Mouse (Mus musculus) frontal cortex, postnatal 14 days (tissue): Measurements from ENCODE around the gene Triml2.

Experiments used
- DNase-seq, 2 experiments: peaks; one replicate each; pipeline ENCODE4 v3.0.0; 2022; ENCODE audit warnings: low spot score in 2 of 2

Gene Triml2

DNA sequence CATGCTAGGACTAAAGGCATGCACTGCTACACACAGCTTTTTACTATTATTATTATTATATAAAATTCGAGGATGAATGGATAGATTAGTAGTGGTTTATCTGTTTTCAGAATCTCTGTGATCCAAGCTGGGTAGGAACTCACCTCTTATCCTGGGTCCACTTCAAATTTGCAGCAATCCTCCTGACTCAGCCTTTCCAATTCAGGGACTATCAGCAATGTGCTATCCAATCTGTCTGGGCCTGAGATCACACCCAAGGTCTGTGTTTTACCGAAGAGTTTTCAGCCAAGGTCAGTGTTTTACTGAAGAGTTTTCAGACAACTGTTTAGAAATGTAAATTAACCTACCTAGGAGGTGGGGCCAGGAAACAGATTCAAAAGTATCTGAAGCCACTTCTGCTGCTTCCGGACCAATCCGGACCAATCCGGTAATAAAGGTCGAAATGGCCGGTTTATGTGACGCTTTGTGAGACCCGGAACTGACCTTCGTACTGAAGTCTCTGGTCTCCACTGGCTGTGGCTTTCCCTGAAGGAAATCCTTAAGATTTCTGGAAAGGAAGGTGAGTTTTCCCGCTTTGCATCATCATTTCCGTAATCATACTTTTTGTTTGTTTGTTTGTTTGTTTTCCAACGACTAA, at the start of gene Triml2:
Triml2 (plus strand) TSS at position 488 of the 637 bp plus-strand sequence.
- DNase-seq, result no peak

DNA sequence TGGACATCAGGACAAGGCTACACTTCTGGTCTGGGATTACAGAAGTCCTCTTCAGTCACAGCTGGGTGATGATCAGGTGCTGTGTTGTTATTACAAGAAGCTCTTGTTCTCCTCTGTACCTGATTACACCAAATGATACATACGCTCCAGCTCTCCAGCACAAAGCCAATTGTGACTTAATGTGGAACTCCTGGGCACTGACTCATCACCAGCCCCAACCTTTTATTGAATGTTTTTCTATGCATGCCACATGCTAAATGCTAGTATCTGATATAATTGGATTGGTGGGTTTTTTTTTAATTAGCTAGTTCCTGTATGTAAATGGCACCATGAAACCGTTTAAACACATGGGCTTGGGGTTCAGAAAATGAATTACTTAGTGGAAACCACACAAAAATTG, 39.0 kb upstream of the Triml2 start, which contains the start of gene Triml1:
Triml1 (minus strand) TSS at position 101 of the 400 bp plus-strand sequence.
- DNase-seq, result no peak

DNA sequence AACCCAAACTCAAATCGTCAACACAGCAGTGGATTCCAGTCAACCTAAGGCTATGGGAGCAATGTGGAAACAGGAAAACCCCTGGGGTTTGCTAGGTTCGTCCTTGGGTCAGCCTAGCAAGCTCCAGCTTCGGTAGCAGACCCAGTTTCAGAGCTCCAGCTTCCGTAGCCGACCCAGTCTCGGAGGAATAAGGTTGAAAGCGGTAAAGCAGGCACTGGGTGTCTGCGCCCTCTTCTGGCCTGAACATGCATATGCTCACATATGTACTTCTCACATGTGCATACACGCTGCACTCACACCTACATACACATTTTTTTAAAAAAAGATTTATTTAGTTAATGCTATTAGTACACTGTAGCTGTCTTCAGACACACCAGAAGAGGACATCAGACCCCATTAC, 31.0 kb upstream of the Triml2 start:
- no peak for DNase-seq

DNA sequence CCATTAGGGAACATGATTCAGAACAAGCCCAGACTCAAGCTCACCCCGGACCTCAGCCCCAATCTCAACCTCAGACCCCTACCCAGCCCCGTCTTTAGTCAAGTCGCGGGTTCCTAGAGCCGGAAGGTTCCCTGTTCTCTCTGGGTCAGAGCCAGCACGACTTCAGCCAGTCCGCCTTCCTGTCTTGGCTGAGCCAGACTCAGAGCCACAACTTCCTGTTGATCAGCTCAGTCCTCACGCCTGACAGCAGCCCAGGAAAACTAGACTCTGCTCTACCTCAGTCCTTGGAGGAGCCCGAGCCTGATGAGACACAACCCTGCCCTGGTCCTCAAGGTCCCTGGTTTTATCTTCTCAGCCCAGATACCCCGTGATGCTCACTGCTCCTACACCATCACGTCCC, 17.1 kb upstream of the Triml2 start:
- no peak for DNase-seq

DNA sequence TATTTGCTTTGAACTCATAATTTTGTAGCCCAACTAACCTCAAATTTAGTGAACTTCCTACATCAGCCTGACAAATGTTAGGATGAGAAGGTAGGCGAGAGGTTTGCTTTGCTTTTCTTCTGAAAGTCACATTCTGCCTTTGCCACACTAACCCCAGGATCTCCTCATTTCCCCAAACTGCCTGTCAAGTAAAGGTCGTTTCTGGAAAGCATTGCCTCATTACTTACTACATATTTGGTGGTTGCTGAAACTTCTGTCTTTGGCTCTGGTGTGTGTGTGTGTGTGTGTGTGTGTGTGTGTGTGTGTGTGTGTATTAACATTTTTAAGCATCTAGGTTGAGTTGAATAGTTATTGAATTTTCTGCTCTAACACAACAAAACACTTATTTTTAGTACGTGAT, 15.9 kb upstream of the Triml2 start:
- DNase-seq, result no peak

DNA sequence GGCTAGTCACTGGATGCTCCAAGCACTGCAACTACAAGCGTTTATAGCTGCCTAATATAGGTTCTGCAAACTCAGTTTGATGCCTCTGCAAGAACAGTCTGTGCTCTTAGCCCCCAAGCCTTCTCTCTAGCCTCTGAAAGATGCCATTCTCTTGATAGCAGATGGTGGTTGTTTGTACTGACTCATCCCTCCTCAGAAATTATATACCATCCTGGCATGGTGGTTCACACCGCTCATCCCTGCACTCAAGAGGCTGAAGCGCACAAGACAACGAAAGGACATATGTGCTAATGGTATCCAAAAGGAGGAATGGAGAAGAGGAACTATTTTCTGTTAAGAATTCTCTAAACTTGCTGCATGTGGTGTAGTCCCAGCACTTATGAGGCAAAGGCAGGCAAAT, 12.3 kb upstream of the Triml2 start:
- no peak for DNase-seq

DNA sequence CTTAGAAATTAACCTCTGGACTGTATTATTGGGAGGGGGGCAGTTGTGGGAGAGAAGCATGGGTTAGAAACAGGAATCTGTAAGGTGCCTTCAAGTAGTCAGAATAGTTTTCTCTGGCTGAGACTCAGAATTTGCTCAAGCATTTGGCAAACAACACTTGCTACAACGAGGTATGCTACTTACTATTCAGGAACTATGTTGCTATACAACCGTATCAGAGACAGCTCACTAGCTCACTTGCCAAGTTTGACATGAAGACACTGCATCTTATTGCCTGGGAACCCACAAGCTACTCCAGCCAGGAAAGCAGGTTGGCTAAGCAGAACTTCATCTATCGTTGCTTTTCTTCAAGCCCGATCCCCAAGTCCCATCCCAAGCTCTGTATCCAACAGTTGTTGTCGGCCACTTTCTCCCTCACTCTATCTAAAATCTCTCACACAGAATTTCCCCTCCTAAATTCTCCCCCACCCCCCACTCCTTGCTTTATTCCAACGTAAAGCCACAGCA, 11.0 kb upstream of the Triml2 start:
- DNase-seq, result no peak

DNA sequence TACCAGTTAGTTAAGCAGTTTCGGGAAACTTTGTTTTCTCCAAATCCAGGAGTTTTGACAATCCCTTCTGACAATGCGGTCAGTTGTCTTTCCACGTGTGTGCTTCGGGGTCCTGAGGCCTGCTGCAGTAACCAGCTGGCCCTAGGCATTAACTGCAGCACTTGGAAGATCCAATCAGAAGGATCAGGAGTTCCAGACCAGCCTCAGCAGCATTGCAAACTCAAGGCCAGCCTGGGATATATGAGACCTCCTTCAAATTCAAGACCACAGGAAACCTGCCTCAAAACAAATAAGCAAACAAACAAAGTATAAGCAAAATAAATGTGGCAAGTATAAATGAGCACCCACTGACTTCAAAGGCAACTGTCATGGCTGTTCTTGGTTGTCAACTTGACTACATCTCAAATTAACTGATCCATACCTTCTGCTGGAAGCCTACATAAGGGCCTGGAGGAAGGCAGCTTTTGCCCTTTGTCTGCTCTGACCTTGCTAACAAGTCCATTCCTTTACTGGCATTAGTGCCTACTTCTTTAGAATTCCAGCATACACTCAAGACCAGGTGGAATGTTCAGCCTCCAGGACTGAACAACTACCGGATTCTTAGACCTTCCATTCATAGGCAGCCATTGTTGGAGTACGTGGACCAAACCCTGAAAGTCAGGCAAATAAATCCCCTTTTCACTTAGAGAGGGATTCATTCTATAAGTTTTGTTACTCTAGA, 3.4 kb upstream of the Triml2 start:
- no peak for DNase-seq

DNA sequence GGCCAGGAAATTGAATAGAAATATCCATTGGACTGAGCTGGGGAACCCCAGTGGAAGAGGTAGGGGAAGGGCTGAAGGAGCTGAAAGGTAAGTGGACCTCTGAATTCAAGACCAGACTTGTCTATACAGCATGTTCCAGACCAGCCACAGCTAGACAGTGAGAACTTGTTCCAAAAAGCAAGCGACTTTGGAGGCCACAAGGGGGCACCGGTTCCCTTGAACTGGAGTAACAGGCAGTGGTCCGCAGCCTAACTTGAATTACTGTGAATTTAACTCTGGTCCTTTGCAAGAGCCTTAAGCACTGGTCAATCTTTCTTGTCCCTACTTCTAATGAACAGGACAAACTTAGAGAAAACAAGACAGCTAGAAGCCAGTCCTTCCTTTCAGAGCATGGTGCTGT, 2.1 kb upstream of the Triml2 start:
- DNase-seq, result no peak

DNA sequence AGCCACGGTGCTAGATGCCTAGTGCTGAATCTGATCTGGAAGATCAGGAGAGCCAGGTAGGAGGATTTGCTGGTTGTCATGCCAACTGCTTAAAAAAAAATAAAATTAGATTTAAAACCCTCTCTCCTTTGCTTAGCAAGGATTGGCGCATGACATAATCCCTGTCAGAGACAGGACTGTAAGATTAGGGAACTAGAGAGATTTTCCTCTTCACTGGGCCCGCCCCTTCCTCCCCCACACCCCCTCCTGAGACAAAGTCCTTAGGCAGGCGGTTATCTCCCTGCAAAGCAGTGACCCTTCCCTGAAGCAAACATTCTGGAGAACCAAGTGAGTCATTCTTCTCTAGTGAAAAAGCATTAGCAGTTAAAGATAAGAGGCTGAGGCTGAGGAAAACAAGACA, 1.2 kb upstream of the Triml2 start:
- DNase-seq, result no peak

DNA sequence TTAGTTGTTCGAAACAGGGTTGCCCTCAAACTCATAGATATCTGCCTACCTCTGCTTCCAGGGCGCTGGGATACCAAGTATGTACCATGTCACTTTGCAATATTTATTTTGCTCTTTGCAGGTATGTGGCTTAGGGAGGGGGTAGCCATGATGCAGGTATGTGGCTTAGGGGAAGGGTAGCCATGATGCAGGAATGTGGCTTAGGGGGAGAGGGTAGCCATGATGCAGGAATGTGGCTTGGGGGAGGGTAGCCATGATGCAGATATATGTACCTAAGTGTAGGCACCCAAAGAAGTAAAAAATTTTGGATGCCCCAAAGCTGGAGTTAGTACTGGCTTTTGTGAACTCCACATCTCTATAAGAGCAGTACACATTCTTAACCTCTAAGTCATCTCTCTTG, 1.9 kb downstream of the Triml2 start:
- no peak for DNase-seq

DNA sequence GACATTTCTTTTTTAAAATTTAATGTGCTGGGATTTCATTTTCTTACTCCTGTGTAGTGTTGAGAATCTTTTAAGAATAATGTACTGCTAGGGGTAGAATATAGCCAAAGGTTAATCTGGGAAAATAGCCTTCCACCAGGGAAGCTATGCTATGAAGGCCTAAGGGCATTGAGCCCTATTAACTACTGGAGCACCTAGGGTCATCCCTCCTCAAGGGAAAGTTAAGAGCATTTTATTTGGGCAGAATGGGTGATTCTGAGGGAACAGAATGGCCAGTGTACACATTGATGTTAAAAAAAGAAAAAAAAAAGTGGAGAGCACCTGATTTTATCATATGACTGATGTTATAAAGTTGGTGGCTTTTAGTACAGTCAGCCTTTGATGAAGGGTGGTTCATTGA, 35.2 kb downstream of the Triml2 start:
- no peak for DNase-seq

DNA sequence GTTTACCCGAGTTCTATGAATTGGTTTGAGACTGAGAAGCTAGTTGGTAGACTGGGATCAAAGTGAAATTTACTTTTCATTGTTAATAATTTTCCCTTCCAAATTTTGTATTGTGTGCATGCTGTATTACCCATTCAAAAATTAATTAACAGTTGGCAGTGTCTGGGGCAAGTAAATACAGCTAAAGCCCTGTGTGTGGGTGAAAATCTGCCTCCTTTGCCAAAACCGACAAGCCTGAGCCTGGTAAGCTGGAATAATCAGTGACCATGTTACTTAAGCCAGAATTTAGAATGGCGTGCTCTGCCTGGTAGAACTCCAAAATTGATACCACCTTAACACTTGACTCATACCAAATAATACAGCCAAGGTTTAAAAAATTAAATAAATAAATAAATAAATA, 63.0 kb downstream of the Triml2 start:
- no peak for DNase-seq
